Mouse (Mus musculus) bone marrow, adult 2 months (tissue): ENCODE measurements around the gene Rab19.

Experiments
- CTCF ChIP-seq: fragments of 200-500 bp; IDR thresholded peaks from 2 replicates; pipeline ENCODE4 v1.5.1; 2011; ENCODE audit warnings: low read length, control low read depth; ENCODE audit not compliant: control insufficient read depth, insufficient read depth
- POLR2A ChIP-seq: fragments of 200-500 bp; IDR thresholded peaks from 2 replicates; pipeline ENCODE4 v1.6.1; 2011; ENCODE audit warnings: low read depth, mild to moderate bottlenecking, control low read depth, low read length, borderline replicate concordance; ENCODE audit not compliant: control insufficient read depth

GRCm38 (mm10) chr6:39403136-39403535 is 22.2 kb downstream of the Rab19 start:
- TF ChIP-seq CTCF (no peak), POLR2A (no peak)
